In genomic region chr2:120482506-120483389, GRCm38 (mm10) we compare ENCODE assay signal across 12 mouse cellular contexts. TPM values are rescaled to one million over a fixed set of nuclear protein-coding genes. Genes with fewer than 3 reads are reported as not detected.
DNase-seq lines count a peak whose midpoint lies in the region; ATAC-seq lines count a peak whose summit lies in the region.
"Had no signal": no experiment of that assay in that cellular context is flagged by ENCODE, and none has a peak within 500 bp of the region (broad histone marks: within the 10 kb centered on the region; RNA-seq: fewer than 3 reads in every experiment).

No protein-coding gene starts in this region.

- H3K36me3 ChIP-seq in heart, embryonic 11.5 days (ENCODE audit: control insufficient read depth, insufficient read depth, low read length) = no peaks in the 10 kb centered on the region
- H3K36me3 ChIP-seq in stomach, embryonic 16.5 days (ENCODE audit: control insufficient read depth, insufficient read depth, low read length) = no peaks in the 10 kb centered on the region
- H3K36me3 ChIP-seq: limb, embryonic 13.5 days; midbrain, embryonic 15.5 days had no signal

- peak; percentile 28 to 45 for DNase-seq in kidney, adult 8-10 months
- DNase-seq in layer of hippocampus, adult 9-10 months (ENCODE audit: low spot score) = no peak
- no peak for DNase-seq in lung, postnatal 4 days
- DNase-seq: retina, postnatal 1 day had no signal

- peak overlapping the region; percentile 46; the same call in 1 of the 2 replicates for H3K27ac ChIP-seq in heart, embryonic 11.5 days (ENCODE audit: low read depth, low read length)
- no peak overlapping the region for H3K27ac ChIP-seq in stomach, embryonic 16.5 days (ENCODE audit: low read length)
- H3K27ac ChIP-seq: limb, embryonic 13.5 days; midbrain, embryonic 15.5 days had no signal

- no peak overlapping the region for H3K4me2 ChIP-seq in heart, embryonic 11.5 days
- no peak overlapping the region for H3K4me2 ChIP-seq in stomach, embryonic 16.5 days (ENCODE audit: low read depth, low read length)
- H3K4me2 ChIP-seq: limb, embryonic 13.5 days; midbrain, embryonic 15.5 days had no signal

- no peaks in the 10 kb centered on the region for H3K9me3 ChIP-seq in heart, embryonic 11.5 days (replicated peaks; ENCODE audit: control insufficient read depth, low read length)
- no peaks in the 10 kb centered on the region for H3K9me3 ChIP-seq in stomach, embryonic 16.5 days (replicated peaks; ENCODE audit: control insufficient read depth, low read length)
- H3K9me3 ChIP-seq: limb, embryonic 13.5 days; midbrain, embryonic 15.5 days had no signal

- WGBS in heart, embryonic 11.5 days (ENCODE audit: insufficient replicate concordance) = 71% methylated on average over 8 of the region's 8 CpGs
- 62% methylated on average over 8 of the region's 8 CpGs for WGBS in stomach, embryonic 16.5 days

- peak; percentile 12 for ATAC-seq in activated CD4-positive, CD25-positive, alpha-beta regulatory T cell, adult 4 months
- no peak for ATAC-seq in heart, embryonic 11.5 days (replicated peaks; ENCODE audit: insufficient number of reproducible peaks, low FRiP score, low TSS enrichment)
- ATAC-seq in stomach, embryonic 16.5 days (ENCODE audit: insufficient read depth, low FRiP score) = peak; percentile 62; the same call in 1 of the 2 replicates
- ATAC-seq in megakaryocyte, adult 5-6 weeks (ENCODE audit: poor library complexity, severe bottlenecking) = no peak
- ATAC-seq: forebrain, embryonic 16.5 days; midbrain, embryonic 15.5 days; Patski had no signal

- H3K9ac ChIP-seq in heart, embryonic 11.5 days (ENCODE audit: low read depth, low read length) = no peak overlapping the region
- H3K9ac ChIP-seq in stomach, embryonic 16.5 days (ENCODE audit: low read length) = no peak overlapping the region
- H3K9ac ChIP-seq: limb, embryonic 13.5 days; midbrain, embryonic 15.5 days had no signal

- peaks cover 6% of the 10 kb centered on the region; the same call in 1 of the 2 replicates for H3K4me1 ChIP-seq in heart, embryonic 11.5 days (ENCODE audit: control insufficient read depth, insufficient read depth, low read length)
- no peaks in the 10 kb centered on the region for H3K4me1 ChIP-seq in stomach, embryonic 16.5 days (ENCODE audit: control insufficient read depth, insufficient read depth, low read length)
- H3K4me1 ChIP-seq: midbrain, embryonic 15.5 days had no signal

- no peaks in the 10 kb centered on the region for H3K27me3 ChIP-seq in heart, embryonic 11.5 days (ENCODE audit: control insufficient read depth, insufficient read depth, low read length)
- no peaks in the 10 kb centered on the region for H3K27me3 ChIP-seq in stomach, embryonic 16.5 days (ENCODE audit: control insufficient read depth, insufficient read depth, low read length)
- H3K27me3 ChIP-seq: limb, embryonic 13.5 days; midbrain, embryonic 15.5 days; Patski had no signal

- H3K4me3 ChIP-seq in heart, embryonic 11.5 days (ENCODE audit: low read depth, low read length) = no peak overlapping the region
- H3K4me3 ChIP-seq in stomach, embryonic 16.5 days (replicated peaks; ENCODE audit: low read length) = no peak overlapping the region
- H3K4me3 ChIP-seq: limb, embryonic 13.5 days; midbrain, embryonic 15.5 days had no signal

RNA-seq across cellular contexts. Expression of gene Capn3, which starts 26.9 kb away (rescaled TPM):
- polyA plus RNA-seq in activated CD4-positive, CD25-positive, alpha-beta regulatory T cell, adult 4 months (2017; shearing (Covaris generic)) = 10 to 100 TPM; 32.1 to 37.2 TPM
- 5.2 and 7.0 TPM in 2 replicates for polyA plus RNA-seq in heart, embryonic 11.5 days (2014; fragmentation: Nextera tagmentation; extraction: Ambion mirVana)
- 0.92 and 1.3 TPM in 2 replicates for polyA plus RNA-seq in stomach, embryonic 16.5 days (2015; fragmentation: Nextera tagmentation; extraction: Ambion mirVana)
- 0.41 and 1.2 TPM in 2 replicates for total RNA-seq in megakaryocyte, adult 5-6 weeks (2015)
- 0.15 TPM in 1 of 2 replicates, not detected in the other for total RNA-seq in megakaryocyte, adult 5-6 weeks (2017)
- polyA plus RNA-seq: Patski had no signal

Comparison
In these comparisons a context has a peak if more than half of its experiments do, and no peak if none do; other contexts are left out.
1. ATAC-seq: peak in activated CD4-positive, CD25-positive, alpha-beta regulatory T cell, adult 4 months (single experiment) and stomach, embryonic 16.5 days (single experiment); none in heart, embryonic 11.5 days (single experiment) and megakaryocyte, adult 5-6 weeks (single experiment).
2. DNase-seq: peak in kidney, adult 8-10 months (2 of 2); none in layer of hippocampus, adult 9-10 months (single experiment) and lung, postnatal 4 days (0 of 2).